Mouse (Mus musculus) cortical plate, adult 2 months (tissue): Measurements from ENCODE around the gene Klrc3.
"Not testable (repeated sequence)": the region's sequence is repeated elsewhere in the genome, so short reads cannot be mapped to it uniquely, and the experiment has no call there.

Source experiments
- CTCF ChIP-seq: fragments of 200-500 bp; IDR thresholded peaks from 2 replicates; pipeline ENCODE4 v1.5.1; 2011; ENCODE audit warnings: mild to moderate bottlenecking, control low read depth, low read length; ENCODE audit not compliant: insufficient read depth; ENCODE audit errors: extremely low read depth
- POLR2A ChIP-seq: fragments of 200-500 bp; IDR thresholded peaks from 2 replicates; pipeline ENCODE4 v1.6.1; 2011; ENCODE audit warnings: mild to moderate bottlenecking, low read length, control low read depth; ENCODE audit not compliant: insufficient read depth; ENCODE audit errors: extremely low read depth

DNA sequence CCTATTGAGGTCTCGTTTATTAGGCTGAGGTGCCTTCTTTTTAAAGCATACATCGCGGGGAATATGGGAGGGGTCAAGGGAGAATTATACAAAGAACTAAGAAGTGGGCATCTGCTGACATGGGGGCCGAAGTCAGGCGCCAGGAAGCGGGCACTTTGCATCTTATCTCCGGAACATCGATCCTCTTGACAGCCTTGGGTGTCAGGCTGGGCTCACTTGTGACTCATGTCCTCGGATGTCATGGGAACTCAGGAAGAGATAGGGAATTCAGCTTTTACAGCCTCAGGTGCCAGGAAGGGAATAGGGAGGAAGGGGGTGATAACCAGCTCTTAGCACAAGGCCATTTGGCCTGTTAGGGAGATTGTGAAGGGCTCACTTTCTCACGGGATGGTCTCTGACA, 48.3 kb upstream of the Klrc3 start:
- not testable (repeated sequence) for TF ChIP-seq CTCF, POLR2A
